Mouse (Mus musculus): ENCODE measurements around the gene Smad3. TPM values are rescaled to one million over a fixed set of nuclear protein-coding genes. Genes with fewer than 3 reads are reported as not detected.

Smad3 gene
- polyA plus RNA-seq, 1 experiment from 2014 or later, result 21.1 TPM

- DNase-seq (ENCODE audit: low spot score), result no peak
Measured at GRCm38 (mm10) chr9:63702502-63703013, 55.2 kb downstream of the Smad3 start.

DNA sequence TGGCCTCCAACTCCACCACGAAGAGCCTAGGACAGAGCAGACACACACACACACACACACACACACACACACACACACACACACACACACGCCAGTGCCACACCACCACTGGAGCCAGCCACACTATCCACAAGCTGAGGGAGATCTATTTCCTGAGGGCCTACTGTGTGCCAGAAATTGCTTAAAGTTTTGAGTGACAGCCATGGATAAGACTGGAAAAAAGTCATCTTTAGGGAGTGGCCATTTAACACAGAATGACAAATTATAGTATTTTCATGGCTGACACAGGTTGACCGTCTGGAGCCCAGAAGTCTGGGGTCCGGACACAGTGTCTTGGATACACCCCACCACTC lies 55.9 kb downstream of the Smad3 start:
- DNase-seq (ENCODE audit: low spot score), result no peak

DNA sequence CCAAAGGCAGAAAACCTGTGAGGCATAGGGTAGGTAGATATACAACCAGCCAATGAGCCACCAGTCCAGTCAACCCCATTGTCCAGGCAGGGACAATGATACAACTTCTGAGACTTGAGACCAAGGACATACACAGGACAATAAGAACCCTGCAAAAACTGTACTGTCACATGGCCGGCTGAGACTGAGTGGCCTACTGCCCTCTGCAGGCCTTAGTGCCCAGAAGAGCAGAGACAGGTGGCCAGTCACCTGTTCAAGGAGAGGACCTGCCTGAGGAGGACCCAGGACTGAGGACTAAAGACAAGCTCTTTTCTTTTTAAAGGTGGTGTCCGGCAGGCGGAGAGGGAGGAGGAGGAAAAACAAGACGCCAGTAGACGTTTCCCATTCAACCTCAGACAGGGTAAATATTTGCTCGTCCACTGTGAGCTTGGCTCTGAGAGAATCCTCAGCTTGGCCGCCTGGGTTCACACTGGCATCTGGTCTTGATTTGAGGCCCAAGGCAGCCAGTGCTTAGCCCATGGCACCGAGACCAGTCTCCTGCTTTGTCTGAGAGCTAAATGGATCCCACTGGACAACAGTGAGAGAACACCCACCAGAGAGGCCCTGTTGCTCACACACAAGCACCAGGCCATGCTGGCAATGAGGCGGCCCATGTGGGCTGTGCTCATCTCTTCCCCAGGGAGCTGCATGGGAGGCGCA lies 56.4 kb downstream of the Smad3 start:
- no peak for DNase-seq (ENCODE audit: low spot score)

GRCm38 (mm10) chr9:63699145-63699544 lies 58.6 kb downstream of the Smad3 start:
- no peak for DNase-seq (ENCODE audit: low spot score)

DNA sequence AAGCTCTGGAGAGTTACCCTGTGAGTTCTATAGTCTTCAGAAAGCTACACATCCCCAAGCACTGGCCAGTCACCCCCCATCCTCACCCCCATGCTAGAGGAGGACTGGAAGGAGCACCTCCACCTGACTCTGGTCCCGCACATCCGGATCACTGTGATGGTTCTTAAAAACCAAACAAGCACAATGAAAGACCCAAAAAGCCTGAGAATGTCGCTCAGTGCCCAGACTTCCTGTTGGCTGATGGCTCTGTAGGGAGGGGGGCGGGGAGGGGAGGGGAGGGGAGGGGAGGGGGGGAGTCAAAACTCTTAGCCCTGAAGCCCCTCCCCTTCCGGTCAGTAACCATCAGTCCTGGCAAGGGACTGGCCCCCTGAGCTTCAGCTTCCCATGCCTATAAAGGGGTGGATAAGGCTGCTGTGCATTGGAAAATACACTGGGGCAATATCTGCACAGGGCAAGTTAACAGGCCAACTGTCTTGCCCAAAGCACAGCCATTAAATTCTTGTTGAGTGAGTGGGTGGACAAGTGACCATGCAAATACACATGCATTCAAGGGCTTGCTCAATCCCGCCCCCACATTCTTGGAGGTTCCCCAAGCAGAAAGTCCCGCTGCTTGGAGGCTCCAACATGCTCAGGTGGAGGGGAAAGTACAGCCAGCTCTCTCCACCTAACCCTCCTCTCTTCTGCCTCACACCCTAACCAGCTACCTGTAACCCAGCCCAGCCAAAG lies 59.3 kb downstream of the Smad3 start:
- peak; percentile 12 for DNase-seq (ENCODE audit: low spot score)

DNA sequence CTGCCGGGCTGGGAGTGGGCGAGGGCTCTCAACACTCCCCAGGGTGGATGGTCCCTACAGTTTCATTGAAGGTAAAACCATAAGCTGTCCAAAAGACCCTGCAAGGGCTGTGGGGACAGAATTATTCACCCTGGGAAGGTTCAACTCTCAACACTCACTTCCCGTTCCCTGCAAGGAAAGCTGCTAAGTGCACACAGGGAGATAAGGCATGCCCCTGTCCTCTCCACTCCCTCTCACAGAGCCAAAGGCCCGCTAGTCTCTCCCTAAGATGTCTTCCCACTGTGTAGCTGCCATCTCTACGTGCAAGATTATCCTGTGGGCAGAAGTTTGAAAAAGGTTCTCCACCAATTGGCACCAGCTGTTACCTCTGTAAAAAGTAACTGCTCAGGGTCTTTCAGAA lies 60.2 kb downstream of the Smad3 start:
- DNase-seq (ENCODE audit: low spot score), result no peak

GRCm38 (mm10) chr9:63696463-63697105 lies 61.2 kb downstream of the Smad3 start:
- no peak for DNase-seq (ENCODE audit: low spot score)

DNA sequence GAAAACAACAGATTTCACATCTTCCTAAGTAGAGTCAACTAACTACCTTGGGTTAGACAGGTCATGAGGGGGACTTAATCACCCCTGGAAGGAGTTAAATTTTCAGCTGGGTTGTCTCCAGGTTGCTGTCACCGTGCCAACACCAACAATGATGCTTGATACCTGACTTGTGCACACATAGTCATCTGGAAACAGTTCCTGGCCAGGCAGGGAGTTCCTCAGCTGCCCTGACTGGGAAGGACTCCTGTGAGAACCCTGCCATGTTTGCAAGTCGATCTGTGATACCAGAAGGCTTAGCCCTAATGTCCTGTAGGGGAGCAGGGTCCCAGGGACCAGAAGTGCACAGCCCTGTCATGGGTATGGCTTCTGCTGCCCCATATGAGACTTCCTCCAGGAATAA lies 65.8 kb downstream of the Smad3 start:
- DNase-seq (ENCODE audit: low spot score), result no peak

- DNase-seq (ENCODE audit: low spot score), result no peak
Measured at GRCm38 (mm10) chr9:63690511-63690910, 67.3 kb downstream of the Smad3 start.

GRCm38 (mm10) chr9:63687413-63688015 lies 70.3 kb downstream of the Smad3 start:
- DNase-seq (ENCODE audit: low spot score), result no peak

- DNase-seq (ENCODE audit: low spot score), result no peak
Measured at GRCm38 (mm10) chr9:63685352-63685751, 72.4 kb downstream of the Smad3 start.

DNA sequence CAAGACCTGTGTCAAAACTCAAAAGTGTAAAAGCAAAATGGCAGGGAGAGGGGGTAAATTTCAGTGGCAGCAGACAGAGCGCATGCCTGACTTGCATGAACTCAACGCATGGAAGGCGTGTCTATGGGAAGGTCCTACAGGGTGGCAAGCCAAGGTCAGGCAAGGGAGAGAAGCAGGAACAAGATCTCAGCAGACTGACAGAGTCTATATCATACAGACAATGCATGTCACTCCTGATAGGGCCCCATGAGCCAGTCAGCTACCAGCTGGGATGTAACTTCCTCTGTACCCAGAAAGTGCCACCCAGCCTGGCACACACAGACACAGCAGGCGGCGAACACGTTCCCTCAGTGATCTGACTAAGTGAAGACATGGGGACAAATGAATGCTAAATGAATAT lies 73.5 kb downstream of the Smad3 start:
- DNase-seq (ENCODE audit: low spot score), result no peak

DNA sequence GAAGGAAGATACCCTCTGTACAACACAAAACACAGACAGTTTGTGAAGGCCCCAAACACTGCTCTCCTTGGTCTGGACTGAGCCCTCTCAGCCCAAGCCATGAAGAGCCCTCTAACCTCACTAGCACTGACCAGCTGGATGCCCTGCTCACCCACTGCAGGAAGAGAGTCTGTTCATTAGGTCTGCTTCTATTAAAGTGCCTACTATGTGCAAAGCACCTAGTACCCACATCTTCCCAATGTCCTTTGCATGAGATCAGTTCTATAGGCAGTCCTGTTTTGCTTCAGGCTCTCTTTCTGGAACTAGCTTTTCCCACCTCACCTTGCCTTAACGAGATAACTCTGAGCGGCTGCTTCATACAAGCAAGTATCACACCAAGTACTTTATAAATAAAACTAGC lies 74.9 kb downstream of the Smad3 start:
- no peak for DNase-seq (ENCODE audit: low spot score)

GRCm38 (mm10) chr9:63682301-63682700 lies 75.5 kb downstream of the Smad3 start:
- no peak for DNase-seq (ENCODE audit: low spot score)

DNA sequence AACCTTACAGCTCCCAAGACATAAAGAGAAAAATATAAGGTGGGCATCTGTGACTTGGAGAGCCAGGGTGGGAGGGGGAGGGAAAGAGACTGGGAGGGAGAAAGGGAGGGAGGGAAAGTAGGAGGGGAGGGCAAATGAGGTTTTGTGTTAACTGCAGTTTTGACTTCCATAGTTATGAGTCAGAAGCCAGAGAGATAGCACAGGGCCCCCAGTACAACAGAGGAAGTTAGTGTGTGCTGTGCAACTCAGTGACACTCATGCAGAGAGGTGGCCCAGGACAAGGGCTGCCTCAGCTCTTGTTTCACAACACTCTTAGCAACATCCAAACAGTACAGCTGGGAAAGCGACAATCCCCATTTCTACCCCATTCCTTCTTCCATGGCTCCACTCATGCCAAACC lies 79.7 kb downstream of the Smad3 start:
- DNase-seq (ENCODE audit: low spot score), result no peak

- DNase-seq (ENCODE audit: low spot score), result no peak
Measured at GRCm38 (mm10) chr9:63677621-63678020, 80.2 kb downstream of the Smad3 start.

DNA sequence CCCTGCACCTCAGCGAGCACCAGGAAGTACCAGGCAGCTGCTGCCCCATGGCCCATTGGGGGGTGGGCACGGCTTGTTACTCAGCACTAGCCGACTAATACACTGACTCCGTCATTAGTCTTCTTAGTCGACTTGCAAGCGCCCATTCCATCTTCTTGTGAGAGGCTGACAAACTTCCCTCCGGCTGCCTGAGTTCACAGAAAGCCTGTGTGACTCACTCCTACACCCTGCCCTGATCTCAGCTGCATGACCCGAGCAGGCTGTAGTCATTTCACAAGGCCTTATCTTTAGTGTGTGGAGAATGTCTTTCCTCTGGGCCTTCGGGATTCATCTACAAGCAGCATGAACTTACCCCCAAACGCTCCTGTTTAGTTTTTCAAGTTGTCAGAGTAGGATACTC lies 83.2 kb downstream of the Smad3 start:
- no peak for DNase-seq (ENCODE audit: low spot score)

- no peak for DNase-seq (ENCODE audit: low spot score)
Measured at GRCm38 (mm10) chr9:63673494-63673805, 84.3 kb downstream of the Smad3 start.

- DNase-seq (ENCODE audit: low spot score), result no peak
Measured at GRCm38 (mm10) chr9:63672797-63673493, 84.8 kb downstream of the Smad3 start.

GRCm38 (mm10) chr9:63669816-63670215 lies 88.0 kb downstream of the Smad3 start:
- no peak for DNase-seq (ENCODE audit: low spot score)

- DNase-seq (ENCODE audit: low spot score), result no peak
Measured at GRCm38 (mm10) chr9:63668621-63669020, 89.2 kb downstream of the Smad3 start.

GRCm38 (mm10) chr9:63667373-63667724 lies 90.4 kb downstream of the Smad3 start:
- no peak for DNase-seq (ENCODE audit: low spot score)

All from thymus, postnatal 0 days (tissue).